Mouse (Mus musculus): ENCODE results near the gene Supt3.

GRCm38 (mm10) chr17:45101064-45101463, 324.1 kb downstream of the Supt3 start:
- TF ChIP-seq CTCF (IDR thresholded peaks at IDR 0.05) (no peak), POLR2A (IDR thresholded peaks at IDR 0.05; ENCODE audit: insufficient read depth, low read depth, low read length) (no peak)
